Mouse (Mus musculus) layer of hippocampus, adult 9-10 months (tissue): ENCODE data around the gene Lrch3.
"Not testable (repeated sequence)": the region's sequence is repeated elsewhere in the genome, so short reads cannot be mapped to it uniquely, and the experiment has no call there.

Experiments
- DNase-seq: peaks from one replicate; pipeline ENCODE4 v3.0.0; 2022; ENCODE audit warnings: low spot score

Lrch3 gene

GRCm38 (mm10) chr16:32992158-32992557 lies 78.3 kb downstream of the Lrch3 start:
- no peak for DNase-seq

- no peak for DNase-seq
Measured at GRCm38 (mm10) chr16:33005216-33005615, 91.3 kb downstream of the Lrch3 start.

- no peak for DNase-seq
Measured at GRCm38 (mm10) chr16:33006888-33007287, 93.0 kb downstream of the Lrch3 start.

DNA sequence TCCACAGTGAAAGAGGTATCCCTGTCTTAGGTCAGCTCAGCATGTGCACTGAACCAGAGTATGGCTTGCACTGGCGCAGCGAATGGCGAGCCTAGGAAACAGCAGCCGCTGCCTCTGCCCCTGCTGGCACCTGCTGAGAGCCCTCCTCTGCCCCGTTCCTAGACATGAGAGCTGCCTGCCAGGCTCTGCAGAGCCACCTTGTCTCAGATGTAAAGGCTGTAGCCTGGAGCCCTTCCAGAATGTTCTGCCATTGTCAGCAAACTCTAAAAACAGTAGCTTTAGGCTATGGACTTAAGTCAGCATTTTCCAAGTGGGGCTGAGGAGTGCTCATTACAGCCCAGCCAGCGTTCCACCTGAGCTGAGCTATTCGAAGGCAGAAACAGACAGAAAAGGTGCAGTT lies 93.5 kb downstream of the Lrch3 start:
- DNase-seq: no peak

GRCm38 (mm10) chr16:33010166-33010565 lies 96.3 kb downstream of the Lrch3 start:
- DNase-seq: no peak

DNA sequence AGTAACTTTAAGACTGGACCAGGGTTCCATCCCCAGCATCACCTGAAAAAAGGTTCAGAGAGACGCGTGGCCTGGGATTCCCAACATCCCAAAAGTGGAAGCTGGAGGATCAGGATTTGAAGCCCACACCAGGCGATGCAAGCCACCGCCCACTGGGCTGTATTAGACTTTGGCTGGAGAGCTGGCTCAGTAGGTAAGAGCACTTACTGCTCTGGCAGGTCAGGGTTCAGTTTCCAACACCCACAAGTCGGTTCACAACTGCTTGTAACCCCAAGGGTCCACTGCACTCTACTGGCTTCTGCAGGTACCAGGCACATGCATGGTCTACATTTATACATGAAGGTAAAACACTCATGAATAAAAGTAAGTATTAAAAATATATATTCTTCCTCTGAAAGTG lies 99.9 kb downstream of the Lrch3 start:
- DNase-seq: no peak

GRCm38 (mm10) chr16:33014921-33015320 lies 101.0 kb downstream of the Lrch3 start:
- DNase-seq: no peak

DNA sequence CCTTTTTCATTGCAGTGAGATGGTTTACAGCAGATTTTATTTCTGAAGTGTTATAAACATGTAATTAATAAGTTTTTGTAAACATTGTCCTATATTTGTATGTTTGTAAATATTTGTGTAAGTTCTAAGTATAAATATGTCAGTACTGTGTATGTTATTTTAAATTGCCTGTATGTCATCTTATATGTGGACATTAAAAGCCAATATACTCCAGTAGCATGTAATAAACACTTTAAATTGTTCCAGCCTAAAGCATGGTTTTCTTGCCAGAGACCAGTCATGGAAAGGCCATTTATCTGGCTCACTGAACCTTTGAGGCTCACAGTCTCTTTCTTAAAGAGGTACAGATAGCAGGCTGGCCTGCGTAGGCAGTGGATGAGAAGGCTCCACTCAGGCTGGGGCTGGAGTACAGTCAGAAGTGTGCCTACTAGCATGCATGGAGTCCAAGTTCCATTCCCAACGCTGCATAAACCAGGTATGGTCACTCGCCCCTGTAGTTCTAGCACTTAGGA lies 101.6 kb downstream of the Lrch3 start:
- DNase-seq: no peak

DNA sequence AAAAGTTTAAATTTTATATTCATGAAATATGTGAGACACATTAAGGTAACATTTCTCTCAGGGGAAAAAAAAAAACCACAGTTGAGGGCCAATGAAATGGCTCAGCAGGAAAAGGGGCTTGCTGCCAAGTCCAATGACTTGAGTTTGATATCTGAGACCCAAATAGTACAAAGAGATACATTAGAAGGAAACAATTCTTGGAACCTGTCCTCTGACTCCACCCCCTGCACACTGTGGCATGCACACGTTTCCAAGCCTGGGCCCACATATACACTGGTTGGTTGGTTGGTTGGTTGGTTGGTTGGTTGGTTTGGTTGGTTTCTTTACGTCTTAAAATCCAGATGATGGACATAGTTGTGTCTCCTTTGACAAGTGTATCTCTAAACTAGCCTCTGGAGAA lies 102.1 kb downstream of the Lrch3 start:
- no peak for DNase-seq

DNA sequence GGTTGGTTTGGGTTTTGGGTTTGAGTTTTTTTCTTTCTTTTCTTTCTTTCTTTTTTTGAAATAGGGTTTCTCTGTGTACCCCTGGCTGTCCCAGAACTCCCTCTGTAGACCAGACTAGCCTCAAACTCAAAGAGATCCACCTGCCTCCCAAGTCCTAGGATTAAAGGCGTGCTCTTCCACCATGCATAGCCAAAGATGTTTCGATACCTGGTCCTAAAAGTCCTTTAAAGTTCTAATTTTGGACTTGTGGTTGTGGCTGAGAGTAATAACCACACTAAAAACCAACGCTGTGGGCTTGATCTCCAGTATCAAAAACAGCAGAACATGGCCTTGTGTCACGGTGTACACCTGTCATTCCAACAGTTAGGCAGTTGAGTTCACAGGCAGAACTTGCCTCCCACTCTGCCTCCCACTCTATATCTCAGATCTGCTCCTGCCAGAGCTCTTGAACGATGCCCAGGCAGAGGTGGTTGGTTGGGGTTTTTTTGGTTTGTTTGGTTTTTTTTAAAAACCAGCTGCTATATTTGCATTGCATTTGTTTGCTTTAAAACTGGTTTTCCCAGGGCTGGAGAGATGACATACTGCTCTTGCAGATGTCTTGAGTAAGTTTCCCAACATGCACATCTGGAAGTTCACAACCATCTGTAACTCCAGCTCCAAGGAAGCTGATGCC lies 103.9 kb downstream of the Lrch3 start:
- no peak for DNase-seq

DNA sequence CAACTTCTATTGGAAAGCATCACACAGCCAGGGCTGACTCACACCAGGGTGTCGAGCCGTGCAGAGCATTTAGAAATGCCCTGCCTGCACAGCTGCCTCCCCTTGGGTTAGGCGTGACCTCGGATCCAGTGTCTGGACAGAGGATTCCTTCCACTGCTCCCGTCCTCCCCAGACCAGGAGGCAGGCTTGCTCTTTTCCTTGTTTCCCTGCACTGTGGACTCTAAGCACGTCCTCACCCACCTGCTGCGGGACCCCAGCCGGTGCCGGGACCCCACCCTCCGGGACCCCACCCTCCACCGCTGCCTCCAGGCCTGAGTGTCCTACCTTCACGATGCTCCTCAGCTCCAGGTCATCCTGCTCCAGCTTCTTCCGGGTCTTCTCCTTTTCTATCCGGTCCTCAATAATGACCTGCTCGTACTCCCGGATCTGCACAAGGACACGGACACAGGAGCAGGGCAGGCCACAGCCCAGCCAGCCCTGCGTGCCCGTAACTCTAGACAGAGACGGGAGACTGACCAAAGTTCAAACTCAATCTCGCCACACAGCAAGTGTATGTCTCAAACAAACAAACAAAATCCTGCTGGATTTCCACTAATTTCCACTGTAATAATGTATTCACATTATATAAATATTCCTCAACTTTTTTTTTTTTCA lies 105.3 kb downstream of the Lrch3 start:
- no peak for DNase-seq

DNA sequence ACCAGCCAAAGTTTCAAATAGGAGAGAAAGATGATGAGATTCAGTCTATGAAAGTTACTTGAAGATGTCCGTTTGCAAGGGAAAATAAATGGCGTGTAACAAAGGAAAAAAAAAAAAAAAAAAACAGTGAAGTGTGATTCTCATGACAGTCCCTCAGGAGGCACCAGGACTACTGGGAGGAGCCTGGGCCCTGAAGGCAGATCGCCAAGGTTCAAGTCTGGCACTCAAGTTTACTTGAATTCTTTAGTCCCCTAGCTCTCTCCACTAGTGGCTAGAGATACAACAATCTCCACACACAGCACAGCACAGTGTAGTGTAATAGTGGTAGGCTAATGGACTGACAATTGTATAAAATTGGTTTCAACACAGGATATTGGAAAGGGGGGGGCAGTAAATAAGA lies 107.5 kb downstream of the Lrch3 start:
- DNase-seq: no peak

GRCm38 (mm10) chr16:33023750-33024149 lies 109.8 kb downstream of the Lrch3 start:
- peak; percentile 71 for DNase-seq

DNA sequence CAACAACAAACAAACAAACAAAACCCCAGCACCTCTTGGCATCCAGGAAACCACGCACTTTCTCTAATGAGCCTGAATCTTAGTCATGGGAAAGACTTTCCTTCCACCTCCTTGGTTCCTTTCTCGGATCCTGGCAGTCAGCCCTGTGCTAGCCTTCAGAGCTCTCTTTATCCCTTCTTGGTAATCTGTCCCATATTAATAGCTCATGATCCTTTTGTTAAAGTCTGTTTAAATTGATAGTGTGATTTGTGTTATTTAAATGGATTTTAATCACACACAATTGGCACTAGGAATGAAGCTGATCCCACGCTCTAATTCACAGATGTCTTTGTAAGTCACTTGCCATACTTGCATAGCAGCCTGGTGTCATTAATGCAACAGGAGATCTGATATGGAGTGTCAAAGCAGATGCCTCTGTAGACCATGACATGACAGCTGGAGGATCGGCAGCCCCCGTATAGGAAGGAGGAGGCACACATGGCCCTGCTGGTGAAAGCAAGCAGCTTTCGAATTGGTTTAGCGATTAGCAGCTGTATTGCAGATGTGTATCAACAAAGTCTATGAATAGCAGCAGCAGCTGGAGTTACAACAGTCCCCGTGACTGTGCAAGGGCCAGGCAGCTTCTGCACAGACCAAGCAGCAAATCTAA lies 110.7 kb downstream of the Lrch3 start:
- peak; percentile 50 for DNase-seq

- no peak for DNase-seq
Measured at GRCm38 (mm10) chr16:33026357-33026756, 112.5 kb downstream of the Lrch3 start.

GRCm38 (mm10) chr16:33036006-33036405 lies 122.1 kb downstream of the Lrch3 start:
- no peak for DNase-seq

- no peak for DNase-seq
Measured at GRCm38 (mm10) chr16:33042682-33043081, 128.8 kb downstream of the Lrch3 start.

DNA sequence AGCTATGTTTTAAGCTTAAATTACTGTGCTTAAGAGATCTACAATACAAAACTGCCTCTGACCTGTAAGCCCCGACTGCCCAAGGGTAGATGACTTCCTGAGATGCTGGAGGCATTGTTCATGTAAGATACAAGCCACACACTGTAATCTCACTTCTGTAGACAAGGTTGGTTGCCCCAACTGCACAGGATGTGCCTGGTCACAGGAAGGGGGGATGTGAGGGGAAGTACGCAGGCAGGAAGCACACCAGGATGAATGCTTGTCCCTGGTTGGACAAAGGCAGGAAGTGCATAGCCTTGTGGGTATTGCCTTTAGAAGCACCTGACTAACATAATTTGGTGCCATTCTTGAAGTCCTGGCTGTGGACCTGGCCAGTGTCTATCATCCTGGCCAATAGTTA lies 129.4 kb downstream of the Lrch3 start:
- DNase-seq: no peak

GRCm38 (mm10) chr16:33048004-33048403 lies 134.1 kb downstream of the Lrch3 start:
- no peak for DNase-seq

- no peak for DNase-seq
Measured at GRCm38 (mm10) chr16:33048686-33049085, 134.8 kb downstream of the Lrch3 start.

DNA sequence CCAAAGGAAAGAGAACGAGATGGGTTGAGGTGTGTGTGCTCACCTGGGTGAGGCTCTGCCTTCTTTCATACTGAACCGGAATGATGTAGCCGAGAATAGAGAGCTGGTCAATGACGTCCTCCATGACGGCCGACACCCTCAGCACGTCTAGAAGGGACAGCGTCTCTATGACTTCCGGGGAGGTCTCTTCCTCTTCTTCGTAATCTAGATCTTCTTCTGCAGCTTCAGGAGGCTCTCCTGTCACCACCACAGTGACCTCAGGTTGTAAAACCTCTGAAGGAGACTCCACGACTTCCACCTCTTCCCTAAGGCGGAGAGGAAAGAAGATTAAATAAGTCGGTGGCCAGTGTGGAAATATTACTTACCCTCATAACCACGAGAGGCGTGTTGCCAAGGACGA lies 135.9 kb downstream of the Lrch3 start:
- DNase-seq: no peak

DNA sequence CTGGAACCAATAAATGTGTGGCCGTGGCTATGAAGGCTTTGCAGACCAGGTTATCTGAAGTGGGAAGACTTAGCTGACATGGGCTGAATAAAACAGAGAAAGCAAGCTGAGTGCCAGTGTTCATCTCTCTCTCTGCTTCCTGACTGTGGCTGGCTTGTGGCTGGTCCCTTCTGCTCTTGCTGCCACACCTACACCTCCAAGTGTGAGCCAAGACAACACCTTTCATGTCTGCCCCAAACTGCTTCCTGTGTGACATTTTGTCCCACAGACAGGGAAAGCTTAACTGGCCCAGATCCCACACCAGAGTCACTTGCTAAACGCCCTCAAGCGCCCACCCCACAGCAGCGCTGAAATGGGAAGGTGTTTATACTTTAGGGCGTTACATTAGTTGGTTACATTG lies 139.2 kb downstream of the Lrch3 start:
- no peak for DNase-seq

GRCm38 (mm10) chr16:33054927-33055326 lies 141.0 kb downstream of the Lrch3 start:
- not testable (repeated sequence) for DNase-seq
